Mouse (Mus musculus): Measurements from ENCODE around the gene 9230104L09Rik.
A peak's percentile ranks its signal among the peaks of the same experiment; 100 is the strongest.

The 9230104L09Rik gene

GRCm38 (mm10) chr2:148864966-148865365, at the start of gene 9230104L09Rik:
9230104L09Rik (minus strand) TSS chr2:148865038.
- peak; percentile 21 for DNase-seq (ENCODE audit: low read depth, low spot score)

GRCm38 (mm10) chr2:148902286-148902685, 37.4 kb upstream of the 9230104L09Rik start:
- peak; percentile 85 for DNase-seq (ENCODE audit: low read depth, low spot score)

GRCm38 (mm10) chr2:148900305-148900704, 35.5 kb upstream of the 9230104L09Rik start:
- no peak for DNase-seq (ENCODE audit: low read depth, low spot score)

- no peak for DNase-seq (ENCODE audit: low read depth, low spot score)
Measured at GRCm38 (mm10) chr2:148896219-148896618, 31.4 kb upstream of the 9230104L09Rik start.

GRCm38 (mm10) chr2:148893107-148893506, 28.3 kb upstream of the 9230104L09Rik start:
- no peak for DNase-seq (ENCODE audit: low read depth, low spot score)

GRCm38 (mm10) chr2:148890021-148890851, 25.4 kb upstream of the 9230104L09Rik start:
- DNase-seq (ENCODE audit: low read depth, low spot score) = no peak

GRCm38 (mm10) chr2:148889331-148890010, 24.6 kb upstream of the 9230104L09Rik start:
- no peak for DNase-seq (ENCODE audit: low read depth, low spot score)

GRCm38 (mm10) chr2:148888872-148889271, 24.0 kb upstream of the 9230104L09Rik start:
- DNase-seq (ENCODE audit: low read depth, low spot score) = no peak

- no peak for DNase-seq (ENCODE audit: low read depth, low spot score)
Measured at GRCm38 (mm10) chr2:148884738-148885137, 19.9 kb upstream of the 9230104L09Rik start.

- peak; percentile 54 for DNase-seq (ENCODE audit: low read depth, low spot score)
Measured at GRCm38 (mm10) chr2:148879199-148879598, 14.4 kb upstream of the 9230104L09Rik start.

GRCm38 (mm10) chr2:148878641-148879130, 13.8 kb upstream of the 9230104L09Rik start:
- DNase-seq (ENCODE audit: low read depth, low spot score) = peak; percentile 67

- peak; percentile 81 for DNase-seq (ENCODE audit: low read depth, low spot score)
Measured at GRCm38 (mm10) chr2:148877016-148877770, 12.4 kb upstream of the 9230104L09Rik start.

GRCm38 (mm10) chr2:148875335-148875811, 10.5 kb upstream of the 9230104L09Rik start, which contains the start of gene Cst3:
Cst3 (minus strand) TSS chr2:148875692.
- peak; percentile 94 for DNase-seq (ENCODE audit: low read depth, low spot score)

GRCm38 (mm10) chr2:148874617-148875334, 9.9 kb upstream of the 9230104L09Rik start:
- DNase-seq (ENCODE audit: low read depth, low spot score) = peak; percentile 58

GRCm38 (mm10) chr2:148874224-148874616, 9.4 kb upstream of the 9230104L09Rik start:
- DNase-seq (ENCODE audit: low read depth, low spot score) = no peak

GRCm38 (mm10) chr2:148872860-148873259, 8.0 kb upstream of the 9230104L09Rik start:
- DNase-seq (ENCODE audit: low read depth, low spot score) = peak; percentile 92

- no peak for DNase-seq (ENCODE audit: low read depth, low spot score)
Measured at GRCm38 (mm10) chr2:148870526-148870925, 5.7 kb upstream of the 9230104L09Rik start.

GRCm38 (mm10) chr2:148868959-148869358, 4.1 kb upstream of the 9230104L09Rik start:
- no peak for DNase-seq (ENCODE audit: low read depth, low spot score)

GRCm38 (mm10) chr2:148861693-148862092, 3.1 kb downstream of the 9230104L09Rik start:
- no peak for DNase-seq (ENCODE audit: low read depth, low spot score)

GRCm38 (mm10) chr2:148860993-148861392, 3.8 kb downstream of the 9230104L09Rik start:
- DNase-seq (ENCODE audit: low read depth, low spot score) = no peak

GRCm38 (mm10) chr2:148857506-148857905, 7.3 kb downstream of the 9230104L09Rik start:
- peak; percentile 92 for DNase-seq (ENCODE audit: low read depth, low spot score)
